Mouse (Mus musculus) heart, postnatal 0 days (tissue): ENCODE measurements around the gene Mn1. TPM values are rescaled to one million over a fixed set of nuclear protein-coding genes. Genes with fewer than 3 reads are reported as not detected.
A peak's percentile ranks its signal among the peaks of the same experiment; 100 is the strongest.

Source experiments
- ATAC-seq: fragments of 200-750 bp; cut with Nextera tagmentation; 2 replicates; pipeline ENCODE4 v1.8.0; 2017; ENCODE audit warnings: low read depth, moderate number of reproducible peaks, moderate library complexity; ENCODE audit not compliant: insufficient read depth
- DNase-seq: peaks from one replicate; pipeline ENCODE4 v3.0.0-alpha.2; 2016; ENCODE audit warnings: low spot score
- H3K27ac ChIP-seq: fragments of 300-500 bp; sonication (generic); 2 replicates; pipeline ENCODE4 v1.5.1; 2014; ENCODE audit warnings: low read depth, mild to moderate bottlenecking
- H3K27me3 ChIP-seq: fragments of 300-500 bp; sonication (generic); 2 replicates; pipeline ENCODE4 v1.6.1; 2014; ENCODE audit warnings: low read length, mixed read lengths; ENCODE audit not compliant: control insufficient read depth, insufficient read depth
- H3K36me3 ChIP-seq: fragments of 300-500 bp; sonication (generic); replicated peaks from 2 replicates; pipeline ENCODE4 v1.6.1; 2014; ENCODE audit warnings: low read length, mixed read lengths; ENCODE audit not compliant: control insufficient read depth, insufficient read depth
- H3K4me1 ChIP-seq: fragments of 300-500 bp; sonication (generic); 2 replicates; pipeline ENCODE4 v1.6.1; 2014; ENCODE audit warnings: antibody characterized with exemption; ENCODE audit not compliant: control insufficient read depth, insufficient read depth
- H3K4me2 ChIP-seq: fragments of 300-500 bp; sonication (generic); 2 replicates; pipeline ENCODE4 v1.6.1; 2014; ENCODE audit warnings: low read depth, mild to moderate bottlenecking, low read length, moderate library complexity
- H3K4me3 ChIP-seq: fragments of 300-500 bp; sonication (generic); 2 replicates; pipeline ENCODE4 v1.5.1; 2014; ENCODE audit warnings: low read depth, low read length
- H3K9ac ChIP-seq: fragments of 300-500 bp; sonication (generic); replicated peaks from 2 replicates; pipeline ENCODE4 v1.6.1; 2014; ENCODE audit warnings: low read depth, low read length, mixed read lengths
- H3K9me3 ChIP-seq: fragments of 300-500 bp; sonication (generic); replicated peaks from 2 replicates; pipeline ENCODE4 v1.6.1; 2016; ENCODE audit warnings: low read length; ENCODE audit not compliant: control insufficient read depth
- CTCF ChIP-seq: IDR thresholded peaks from 2 replicates; pipeline ENCODE4 v1.5.1; 2016; ENCODE audit warnings: antibody characterized with exemption, control low read depth, low read depth
- EP300 ChIP-seq: IDR thresholded peaks from 2 replicates; pipeline ENCODE4 v1.6.1; 2016; ENCODE audit warnings: antibody characterized with exemption, low read depth
- WGBS: fragments of 180-500 bp; shearing (Covaris S2); extraction: QIAGEN DNeasy Blood & Tissue Kit; methylation state at CpG from one replicate; pipeline ENCODE4 v1.1.7; 2014; 5-methylcytosine and 5-hydroxymethylcytosine counted together
- polyA plus RNA-seq: library from polyadenylated mRNA; unstranded; fragments of >200 nt; fragmentation: Nextera tagmentation; extraction: Ambion mirVana; gene quantifications from 2 replicates; pipeline ENCODE4 v1.2.1, GENCODE M21; 2015
- total RNA-seq: library from RNA; depleted of rRNA; stranded (reverse); fragments of >200 nt; gene quantifications from 2 replicates; pipeline ENCODE4 v1.2.3, GENCODE M21; 2014; ENCODE audit warnings: low replicate concordance

Mn1 gene
- total and polyA plus RNA-seq, 2 experiments from 2014 or later: 4.5 to 16.4 TPM

GRCm38 (mm10) chr5:111422058-111422800 lies 5.1 kb downstream of the Mn1 start:
- Histone ChIP-seq H3K9me3 (no peaks in the 10 kb centered on the region), H3K27ac (no peak overlapping the region), H3K27me3 (peaks cover 53% of the 10 kb centered on the region), H3K9ac (no peak overlapping the region), H3K36me3 (peaks cover 18% of the 10 kb centered on the region), H3K4me1 (peaks cover 27% of the 10 kb centered on the region), H3K4me3 (no peak overlapping the region), H3K4me2 (peak overlapping the region; percentile 8)
- WGBS: 66% methylated on average over 8 of the region's 8 CpGs
- DNase-seq (no peak), ATAC-seq (no peak)
- TF ChIP-seq CTCF (no peak), EP300 (no peak)

DNA sequence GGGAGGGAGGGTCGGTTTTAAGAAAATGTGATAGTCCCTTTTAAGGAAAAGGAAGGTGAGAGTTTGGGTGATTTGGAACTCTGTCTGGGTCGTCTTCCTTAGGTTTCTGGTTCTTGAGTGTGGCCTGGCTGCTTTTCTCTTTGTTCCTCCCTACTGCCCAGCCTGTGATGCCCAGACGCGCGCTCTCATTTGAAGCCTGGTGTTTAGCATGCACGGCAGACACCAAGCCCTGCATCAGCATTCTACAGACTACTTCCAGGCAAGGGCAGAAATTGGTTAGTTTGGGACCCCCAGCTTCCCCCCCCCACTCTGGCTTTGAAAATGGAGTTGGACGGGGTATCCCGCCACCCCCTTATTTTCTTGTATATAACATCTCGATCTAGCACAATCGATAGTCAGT lies 5.8 kb downstream of the Mn1 start:
- DNase-seq (no peak), ATAC-seq (no peak)
- no peak overlapping the region for H3K9ac ChIP-seq
- TF ChIP-seq CTCF (no peak), EP300 (no peak)
- H3K9me3 ChIP-seq: no peaks in the 10 kb centered on the region
- H3K27ac ChIP-seq: no peak overlapping the region
- peaks cover 27% of the 10 kb centered on the region for H3K4me1 ChIP-seq
- 0 out of 2 replicates have a peak overlapping the region, but pooled peaks have one; percentile 8 for H3K4me2 ChIP-seq
- H3K36me3 ChIP-seq: peaks cover 18% of the 10 kb centered on the region
- WGBS: 85% methylated on average over 10 of the region's 10 CpGs
- no peak overlapping the region for H3K4me3 ChIP-seq
- peaks cover 54% of the 10 kb centered on the region for H3K27me3 ChIP-seq

GRCm38 (mm10) chr5:111423616-111424015 lies 6.5 kb downstream of the Mn1 start:
- Histone ChIP-seq H3K9me3 (no peaks in the 10 kb centered on the region), H3K27me3 (peaks cover 52% of the 10 kb centered on the region), H3K4me1 (peaks cover 22% of the 10 kb centered on the region), H3K36me3 (peaks cover 18% of the 10 kb centered on the region), H3K4me3 (no peak overlapping the region), H3K4me2 (peak overlapping the region; percentile 7; the same call in 1 of the 2 replicates), H3K27ac (no peak overlapping the region), H3K9ac (no peak overlapping the region)
- WGBS: 81% methylated on average over 4 of the region's 4 CpGs
- no peak for DNase-seq
- no peak for ATAC-seq
- TF ChIP-seq CTCF (no peak), EP300 (no peak)

DNA sequence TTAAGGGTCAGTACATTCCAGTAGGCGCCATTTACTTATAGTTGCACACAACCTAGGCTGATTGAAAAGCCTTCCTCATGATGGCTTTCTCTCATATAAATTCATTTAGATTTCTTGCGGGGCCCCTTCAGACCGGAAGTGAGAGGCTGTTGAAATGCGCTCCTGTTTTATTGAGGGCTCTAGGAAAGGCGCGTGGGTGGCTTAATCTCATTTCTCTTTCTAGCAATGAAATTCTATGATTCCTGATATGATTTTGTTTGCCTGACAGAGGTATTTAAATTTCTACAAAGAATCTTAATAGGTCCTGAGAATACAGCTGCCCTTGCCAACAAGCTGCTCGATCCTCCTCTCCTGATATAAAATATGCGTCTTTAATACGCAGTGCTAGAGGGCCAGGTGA lies 8.7 kb downstream of the Mn1 start:
- H3K9me3 ChIP-seq: no peaks in the 10 kb centered on the region
- H3K4me3 ChIP-seq: no peak overlapping the region
- WGBS: 80% methylated on average over 9 of the region's 9 CpGs
- peaks cover 5% of the 10 kb centered on the region; the same call in 1 of the 2 replicates for H3K4me1 ChIP-seq
- H3K27me3 ChIP-seq: peaks cover 30% of the 10 kb centered on the region
- H3K27ac ChIP-seq: no peak overlapping the region
- no peak for DNase-seq
- H3K36me3 ChIP-seq: peaks cover 15% of the 10 kb centered on the region
- no peak for ATAC-seq
- no peak overlapping the region for H3K4me2 ChIP-seq
- H3K9ac ChIP-seq: no peak overlapping the region
- TF ChIP-seq CTCF (no peak), EP300 (no peak)

GRCm38 (mm10) chr5:111426249-111426648 lies 9.1 kb downstream of the Mn1 start:
- DNase-seq (no peak), ATAC-seq (no peak)
- 68% methylated on average over 5 of the region's 5 CpGs for WGBS
- no peak overlapping the region for H3K27ac ChIP-seq
- H3K36me3 ChIP-seq: peaks cover 11% of the 10 kb centered on the region
- no peak overlapping the region for H3K9ac ChIP-seq
- no peaks in the 10 kb centered on the region for H3K9me3 ChIP-seq
- peaks cover 26% of the 10 kb centered on the region for H3K27me3 ChIP-seq
- TF ChIP-seq EP300 (no peak), CTCF (no peak)
- peaks cover 5% of the 10 kb centered on the region; the same call in 1 of the 2 replicates for H3K4me1 ChIP-seq
- H3K4me2 ChIP-seq: no peak overlapping the region
- H3K4me3 ChIP-seq: no peak overlapping the region

DNA sequence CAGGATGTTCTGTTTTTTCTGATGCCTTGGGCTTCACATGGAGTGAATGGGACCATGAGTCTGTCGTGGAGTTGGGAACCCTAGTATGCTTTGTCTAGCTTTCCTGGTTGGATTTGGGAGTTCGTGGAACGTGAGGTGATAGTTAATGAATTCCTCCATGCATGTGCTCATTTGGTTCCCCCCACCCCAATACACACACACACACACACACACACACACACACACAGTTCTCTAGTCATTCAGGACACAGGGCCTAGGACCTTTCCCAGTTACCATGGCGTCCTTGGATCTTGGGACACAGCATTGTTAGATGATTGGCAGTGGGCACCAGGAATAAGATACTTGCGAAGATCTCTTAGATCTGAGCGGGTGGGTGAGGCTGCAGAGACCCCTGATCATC lies 11.7 kb downstream of the Mn1 start:
- Histone ChIP-seq H3K4me1 (peaks cover 5% of the 10 kb centered on the region; the same call in 1 of the 2 replicates), H3K27ac (0 out of 2 replicates have a peak overlapping the region, but pooled peaks have one; percentile 15), H3K27me3 (peaks cover 16% of the 10 kb centered on the region; the same call in 1 of the 2 replicates), H3K36me3 (no peaks in the 10 kb centered on the region), H3K4me2 (no peak overlapping the region), H3K4me3 (no peak overlapping the region), H3K9me3 (no peaks in the 10 kb centered on the region), H3K9ac (no peak overlapping the region)
- no peak for ATAC-seq
- no peak for TF ChIP-seq CTCF
- no peak for TF ChIP-seq EP300
- DNase-seq: no peak
- WGBS: 72% methylated on average over 6 of the region's 6 CpGs
